Comparison of ENCODE assay signal across 8 mouse cellular contexts in genomic region chr1:73962668-73963371, GRCm38 (mm10).
A peak's percentile ranks its signal among the peaks of the same experiment; 100 is the strongest.
DNase-seq lines count a peak whose midpoint lies in the region; ATAC-seq and TF ChIP-seq lines count a peak whose summit lies in the region.

No protein-coding gene starts in this region.

- 9% methylated on average over 12 of the region's 12 CpGs for WGBS in embryonic facial prominence, embryonic 10.5 days
- 29% methylated on average over 12 of the region's 12 CpGs for WGBS in liver, embryonic 14.5 days (ENCODE audit: insufficient replicate concordance)
- 14% methylated on average over 12 of the region's 12 CpGs for WGBS in neural tube, embryonic 12.5 days

- no peak overlapping the region for H3K4me2 ChIP-seq in liver, embryonic 14.5 days (ENCODE audit: low read depth)
- H3K4me2 ChIP-seq in neural tube, embryonic 12.5 days (replicated peaks), result peak overlapping the region; percentile 33

- DNase-seq in layer of hippocampus, adult 2 months (ENCODE audit: low spot score in 2 of 2), result no peak
- DNase-seq in layer of hippocampus, postnatal 25 days (ENCODE audit: extremely low spot score in 1 of 2, low spot score in 1 of 2), result no peak
- DNase-seq in embryonic facial prominence, embryonic 10.5 days (ENCODE audit: low spot score), result peak; percentile 84
- peak; percentile 93 for DNase-seq in heart, adult 8-10 months (ENCODE audit: low spot score)
- DNase-seq in kidney, adult 18-20 months, result peak; percentile 79
- DNase-seq in liver, embryonic 14.5 days (ENCODE audit: low read depth in 3 of 3, low spot score in 3 of 3), result peak in 1 of 3 experiments; percentile 9
- no peak for DNase-seq in thymus, postnatal 0 days (ENCODE audit: low spot score)

- peak; percentile 60 for ATAC-seq in liver, embryonic 14.5 days (ENCODE audit: insufficient read depth)
- peak; percentile 88 for ATAC-seq in neural tube, embryonic 12.5 days (ENCODE audit: low FRiP score, low read depth)

- H3K4me3 ChIP-seq in layer of hippocampus, adult 2 months, result peak overlapping the region; percentile 50
- H3K4me3 ChIP-seq in embryonic facial prominence, embryonic 10.5 days, result peak overlapping the region; percentile 38
- no peak overlapping the region for H3K4me3 ChIP-seq in liver, embryonic 14.5 days (ENCODE audit: insufficient read depth in 1 of 2, low read depth in 2 of 2, low read length in 2 of 2)
- H3K4me3 ChIP-seq in neural tube, embryonic 12.5 days, result no peak overlapping the region

- H3K27me3 ChIP-seq in embryonic facial prominence, embryonic 10.5 days (replicated peaks; ENCODE audit: low read depth, poor library complexity, severe bottlenecking), result no peaks in the 10 kb centered on the region
- no peaks in the 10 kb centered on the region for H3K27me3 ChIP-seq in liver, embryonic 14.5 days (ENCODE audit: control insufficient read depth, insufficient read depth, low read length)
- no peaks in the 10 kb centered on the region for H3K27me3 ChIP-seq in neural tube, embryonic 12.5 days (replicated peaks)

- peak overlapping the region; percentile 92 for H3K27ac ChIP-seq in layer of hippocampus, adult 2 months
- H3K27ac ChIP-seq in embryonic facial prominence, embryonic 10.5 days (replicated peaks), result peak overlapping the region; percentile 78
- H3K27ac ChIP-seq in liver, embryonic 14.5 days, result no peak overlapping the region
- peak overlapping the region; percentile 26; the same call in 1 of the 2 replicates for H3K27ac ChIP-seq in neural tube, embryonic 12.5 days

- H3K4me1 ChIP-seq in embryonic facial prominence, embryonic 10.5 days, result peaks cover 56% of the 10 kb centered on the region
- peaks cover 0 to 2% of the 10 kb centered on the region in 2 experiments; a peak in 1 of 4 replicates for H3K4me1 ChIP-seq in liver, embryonic 14.5 days (replicated peaks; ENCODE audit: control insufficient read depth in 2 of 2, insufficient read depth in 2 of 2, low read length in 1 of 2)
- H3K4me1 ChIP-seq in neural tube, embryonic 12.5 days, result peaks cover 26% of the 10 kb centered on the region

- H3K36me3 ChIP-seq in embryonic facial prominence, embryonic 10.5 days (replicated peaks), result peaks cover 11% of the 10 kb centered on the region
- H3K36me3 ChIP-seq in liver, embryonic 14.5 days (replicated peaks; ENCODE audit: control insufficient read depth, insufficient read depth, low read depth), result no peaks in the 10 kb centered on the region
- H3K36me3 ChIP-seq in neural tube, embryonic 12.5 days, result no peaks in the 10 kb centered on the region

- no peaks in the 10 kb centered on the region for H3K9me3 ChIP-seq in embryonic facial prominence, embryonic 10.5 days
- no peaks in the 10 kb centered on the region for H3K9me3 ChIP-seq in liver, embryonic 14.5 days (ENCODE audit: control insufficient read depth, low read length)
- no peaks in the 10 kb centered on the region for H3K9me3 ChIP-seq in neural tube, embryonic 12.5 days

- no peak overlapping the region for H3K9ac ChIP-seq in liver, embryonic 14.5 days (replicated peaks)
- H3K9ac ChIP-seq in neural tube, embryonic 12.5 days, result no peak overlapping the region

- no peak for TF ChIP-seq EP300 in liver, embryonic 14.5 days (IDR thresholded peaks at IDR 0.05; ENCODE audit: low read depth)

- peak; percentile 48 for TF ChIP-seq CTCF in layer of hippocampus, adult 2 months (conservative IDR thresholded peaks at IDR 0.05)
- 0 out of 2 replicates have a peak, but pooled peaks have one; percentile 10 for TF ChIP-seq CTCF in liver, embryonic 14.5 days (IDR thresholded peaks at IDR 0.05; ENCODE audit: low read depth)

Comparison
In these comparisons a context has a peak if more than half of its experiments do, and no peak if none do; other contexts are left out.
1. DNase-seq: peak in embryonic facial prominence, embryonic 10.5 days (single experiment), heart, adult 8-10 months (single experiment) and kidney, adult 18-20 months (single experiment); none in layer of hippocampus, adult 2 months (0 of 2), layer of hippocampus, postnatal 25 days (0 of 2) and thymus, postnatal 0 days (single experiment).
2. H3K4me3 ChIP-seq: peak in layer of hippocampus, adult 2 months (single experiment) and embryonic facial prominence, embryonic 10.5 days (single experiment); none in liver, embryonic 14.5 days (0 of 2) and neural tube, embryonic 12.5 days (single experiment).